Mouse (Mus musculus) heart, embryonic 16.5 days (tissue): ENCODE results near the gene Neurod4. TPM values are rescaled to one million over a fixed set of nuclear protein-coding genes. Genes with fewer than 3 reads are reported as not detected.

Experiments used
- polyA plus RNA-seq: library from polyadenylated mRNA; unstranded; fragments of >200 nt; fragmentation: Nextera tagmentation; extraction: Ambion mirVana; gene quantifications from 2 replicates; pipeline ENCODE4 v1.2.1, GENCODE M21; 2015

Gene Neurod4
- polyA plus RNA-seq, 1 experiment from 2014 or later = not detected

Other genes with a start within 250 kb of the Neurod4 start
- gene Olfr821, start 249.9 kb downstream of the Neurod4 start, polyA plus RNA-seq = not detected in 2 replicates
- not detected in 2 replicates for gene Olfr822, start 209.0 kb downstream of the Neurod4 start, polyA plus RNA-seq
- gene Olfr823, start 164.9 kb downstream of the Neurod4 start, polyA plus RNA-seq = not detected in 2 replicates
- gene Olfr824, start 150.2 kb downstream of the Neurod4 start, polyA plus RNA-seq = not detected in 2 replicates
- gene Olfr825, start 113.5 kb downstream of the Neurod4 start, polyA plus RNA-seq = not detected in 2 replicates
- gene Olfr826, start 96.1 kb downstream of the Neurod4 start, polyA plus RNA-seq = not detected in 2 replicates
- not detected in 2 replicates for gene Olfr827, start 65.8 kb downstream of the Neurod4 start, polyA plus RNA-seq
- 2.7 and 8.1 TPM in 2 replicates for gene Tespa1, start 42.6 kb upstream of the Neurod4 start, polyA plus RNA-seq
- 0.02 and 0.03 TPM in 2 replicates for gene Vmn2r84, start 114.1 kb upstream of the Neurod4 start, polyA plus RNA-seq
- not detected in 2 replicates for gene Vmn2r85, start 149.5 kb upstream of the Neurod4 start, polyA plus RNA-seq
- gene Vmn2r86, start 175.8 kb upstream of the Neurod4 start, polyA plus RNA-seq = not detected in 2 replicates
- gene Vmn2r87, start 217.2 kb upstream of the Neurod4 start, polyA plus RNA-seq = not detected in 2 replicates